22 mouse cellular contexts compared by ENCODE assay signal in genomic region chr16:13173055-13173742, GRCm38 (mm10).
DNase-seq lines count a peak whose midpoint lies in the region.
"Had no signal": no experiment of that assay in that cellular context is flagged by ENCODE, and none has a peak within 500 bp of the region (broad histone marks: within the 10 kb centered on the region; RNA-seq: fewer than 3 reads in every experiment).

No protein-coding gene starts in this region.

- no peak overlapping the region for H3K4me3 ChIP-seq in heart, embryonic 10.5 days
- H3K4me3 ChIP-seq: embryonic facial prominence, embryonic 10.5 days; embryonic facial prominence, embryonic 12.5 days; forebrain, embryonic 13.5 days; forebrain, embryonic 15.5 days had no signal

- H3K27ac ChIP-seq in heart, embryonic 10.5 days: no peak overlapping the region
- H3K27ac ChIP-seq: embryonic facial prominence, embryonic 10.5 days; embryonic facial prominence, embryonic 12.5 days; forebrain, embryonic 13.5 days; forebrain, embryonic 15.5 days had no signal

- no peaks in the 10 kb centered on the region for H3K9me3 ChIP-seq in heart, embryonic 10.5 days
- H3K9me3 ChIP-seq: embryonic facial prominence, embryonic 10.5 days; embryonic facial prominence, embryonic 12.5 days; forebrain, embryonic 13.5 days; forebrain, embryonic 15.5 days; G1E had no signal

- no peaks in the 10 kb centered on the region for H3K36me3 ChIP-seq in heart, embryonic 10.5 days
- H3K36me3 ChIP-seq: embryonic facial prominence, embryonic 10.5 days; embryonic facial prominence, embryonic 12.5 days; forebrain, embryonic 15.5 days; G1E had no signal

- H3K4me1 ChIP-seq in heart, embryonic 10.5 days: no peaks in the 10 kb centered on the region
- H3K4me1 ChIP-seq: embryonic facial prominence, embryonic 10.5 days; embryonic facial prominence, embryonic 12.5 days; forebrain, embryonic 13.5 days; forebrain, embryonic 15.5 days had no signal

- peak; percentile 38 for DNase-seq in adrenal gland, adult 2 months
- no peak for DNase-seq in adrenal gland, postnatal 25 days
- peak; percentile 44 for DNase-seq in adrenal gland, postnatal 14 days
- no peak for DNase-seq in adrenal gland, postnatal 10 days
- peak; percentile 55 for DNase-seq in heart, embryonic 10.5 days (ENCODE audit: low spot score)
- DNase-seq in heart, adult 8-10 months (ENCODE audit: low spot score): no peak
- DNase-seq in testis, postnatal 10 days (ENCODE audit: low spot score): peak; percentile 47
- no peak for DNase-seq in testis, postnatal 14 days (ENCODE audit: low spot score)
- DNase-seq: B cell, adult 2 months; cerebellum, adult 11-12 months; cerebellum, adult 2 months; cerebellum, adult 9-10 months; cerebellum, postnatal 10 days; cerebellum, postnatal 25 days; forebrain, postnatal 0 days had no signal

- H3K27me3 ChIP-seq in heart, embryonic 10.5 days (ENCODE audit: insufficient read depth, poor library complexity, severe bottlenecking): no peaks in the 10 kb centered on the region
- H3K27me3 ChIP-seq: CH12.LX; embryonic facial prominence, embryonic 12.5 days; forebrain, embryonic 13.5 days; forebrain, embryonic 15.5 days; Patski had no signal

- 77% methylated on average over 5 of the region's 5 CpGs for WGBS in heart, embryonic 10.5 days

Comparison
In these comparisons a context has a peak if more than half of its experiments do, and no peak if none do; other contexts are left out.
1. DNase-seq: peak in adrenal gland, adult 2 months (single experiment), adrenal gland, postnatal 14 days (single experiment), heart, embryonic 10.5 days (single experiment) and testis, postnatal 10 days (single experiment); none in adrenal gland, postnatal 25 days (single experiment), adrenal gland, postnatal 10 days (single experiment), heart, adult 8-10 months (single experiment) and testis, postnatal 14 days (single experiment).